8 mouse cellular contexts compared by ENCODE assay signal in the genomic region with DNA sequence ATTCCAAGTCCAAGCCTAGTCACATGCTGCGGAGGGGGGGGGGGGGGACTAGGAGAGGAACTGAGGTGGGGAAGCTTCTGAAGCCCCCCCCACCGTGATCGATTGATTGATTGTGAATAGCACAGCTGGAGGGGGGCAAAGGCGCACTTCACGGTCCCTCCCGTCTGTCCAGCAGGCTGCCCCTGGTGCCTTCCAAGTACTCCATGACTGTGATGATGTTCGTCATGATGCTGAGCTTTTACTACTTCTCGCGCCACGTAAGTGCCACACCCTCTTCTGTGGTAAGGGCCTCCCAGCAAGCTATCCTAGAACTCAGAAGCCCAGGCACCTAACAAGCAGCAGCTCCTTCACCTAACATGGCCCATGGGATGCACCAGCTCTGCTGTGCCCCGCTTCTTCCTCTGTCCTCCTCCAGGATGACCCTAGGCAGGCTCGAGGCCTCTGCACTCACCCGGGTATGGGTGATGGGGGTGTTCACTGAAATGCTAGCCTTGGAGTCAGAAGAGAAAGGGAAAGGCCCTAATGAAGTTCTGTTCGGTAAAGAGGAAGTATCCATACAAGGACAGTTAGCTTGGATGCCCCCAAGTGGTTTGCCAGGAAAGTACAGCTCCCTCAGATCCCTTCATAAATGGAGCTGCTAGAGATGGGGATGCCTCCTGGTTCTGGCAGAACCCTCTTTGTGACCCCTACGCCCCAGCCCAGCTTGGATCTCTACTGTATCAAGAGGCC. TPM values are rescaled to one million over a fixed set of nuclear protein-coding genes. Genes with fewer than 3 reads are reported as not detected.
DNase-seq lines count a peak whose midpoint lies in the region; ATAC-seq and TF ChIP-seq lines count a peak whose summit lies in the region.

No protein-coding gene starts in this region.

- no peaks in the 10 kb centered on the region for H3K4me1 ChIP-seq in kidney, adult 2 months (ENCODE audit: control insufficient read depth, insufficient read depth, low read length)
- H3K4me1 ChIP-seq in kidney, embryonic 15.5 days: peaks cover 6% of the 10 kb centered on the region; the same call in 1 of the 2 replicates
- no peaks in the 10 kb centered on the region for H3K4me1 ChIP-seq in cortical plate, adult 2 months (ENCODE audit: control insufficient read depth, insufficient read depth, low read length)

- H3K27ac ChIP-seq in kidney, adult 2 months (ENCODE audit: insufficient read depth, low read depth, low read length): no peak overlapping the region
- no peak overlapping the region for H3K27ac ChIP-seq in kidney, embryonic 15.5 days
- no peak overlapping the region for H3K27ac ChIP-seq in cortical plate, adult 2 months (ENCODE audit: insufficient read depth, low read length)

- 81% methylated on average over 15 of the region's 15 CpGs for WGBS in kidney, adult 2 months
- WGBS in kidney, embryonic 15.5 days: 79% methylated on average over 15 of the region's 15 CpGs

- no peaks in the 10 kb centered on the region for H3K27me3 ChIP-seq in kidney, adult 2 months (replicated peaks; ENCODE audit: control insufficient read depth, insufficient read depth, low read length)
- no peaks in the 10 kb centered on the region for H3K27me3 ChIP-seq in kidney, embryonic 15.5 days

- no peak overlapping the region for H3K4me3 ChIP-seq in kidney, adult 2 months (ENCODE audit: insufficient read depth, low read depth, low read length)
- no peak overlapping the region for H3K4me3 ChIP-seq in kidney, embryonic 15.5 days (replicated peaks)
- no peak overlapping the region for H3K4me3 ChIP-seq in cortical plate, adult 2 months (ENCODE audit: insufficient read depth, low read length)

- no peak for TF ChIP-seq POLR2A in kidney, adult 2 months (IDR thresholded peaks at IDR 0.05; ENCODE audit: low read depth, low read length)
- no peak for TF ChIP-seq POLR2A in cortical plate, adult 2 months (IDR thresholded peaks at IDR 0.05; ENCODE audit: extremely low read depth, insufficient read depth, low read length)

- intact Hi-C loops in left cerebral cortex, postnatal 10 days (cut with DNase I): loop anchor here (5.0 to 10.0 kb wide), 2 partner anchors 101 to 284 kb away; no protein-coding TSS in a partner anchor

- no peak for ATAC-seq in kidney, embryonic 15.5 days (replicated peaks; ENCODE audit: low FRiP score)
- peak; percentile 70 to 77 for ATAC-seq in hematopoietic stem cell, adult 5-6 weeks (replicated peaks in 1 of 2; ENCODE audit: insufficient read depth in 1 of 2, low FRiP score in 2 of 2, low TSS enrichment in 1 of 2, low read depth in 1 of 2, poor library complexity in 2 of 2, severe bottlenecking in 2 of 2)
- peak; percentile 77 for ATAC-seq in monocyte, adult 5-6 weeks (replicated peaks; ENCODE audit: insufficient number of reproducible peaks, low FRiP score, low TSS enrichment, poor library complexity, severe bottlenecking)

- H3K36me3 ChIP-seq in kidney, adult 2 months (ENCODE audit: control insufficient read depth, insufficient read depth, low read length): no peaks in the 10 kb centered on the region
- H3K36me3 ChIP-seq in kidney, embryonic 15.5 days: peaks cover 87% of the 10 kb centered on the region

- TF ChIP-seq CTCF in kidney, adult 2 months (conservative IDR thresholded peaks at IDR 0.05; ENCODE audit: insufficient read depth, insufficient read length, low read depth, low read length): peak; percentile 44
- TF ChIP-seq CTCF in cortical plate, adult 2 months (IDR thresholded peaks at IDR 0.05; ENCODE audit: extremely low read depth, insufficient read depth, low read length): peak; percentile 73

- H3K9me3 ChIP-seq in kidney, embryonic 15.5 days (replicated peaks): no peaks in the 10 kb centered on the region

- no peak overlapping the region for H3K4me2 ChIP-seq in kidney, embryonic 15.5 days

- no peak overlapping the region for H3K9ac ChIP-seq in kidney, embryonic 15.5 days

- peak; percentile 54 for DNase-seq in kidney, adult 2 months
- peak; percentile 25 for DNase-seq in Muller cell, postnatal 12 days (ENCODE audit: inconsistent ontology term)
- DNase-seq in left cerebral cortex, postnatal 10 days (ENCODE audit: extremely low spot score in 1 of 2, low spot score in 2 of 2): peak; percentile 59 to 73
- DNase-seq in urinary bladder, adult 2 months (ENCODE audit: low spot score): peak; percentile 20

RNA-seq across cellular contexts. Expression of gene Ptrhd1, which starts 25.3 kb away (rescaled TPM):
- polyA plus RNA-seq in kidney, adult 2 months (2012; rRNA removed): 4.2 and 4.6 TPM in 2 replicates
- polyA plus RNA-seq in kidney, embryonic 15.5 days (2015; fragmentation: Nextera tagmentation; extraction: Ambion mirVana): 7.2 and 7.5 TPM in 2 replicates
- 6.4 and 7.3 TPM in 2 replicates for polyA plus RNA-seq in cortical plate, adult 2 months (2012; rRNA removed)
- 3.4 and 5.1 TPM in 2 replicates for total RNA-seq in hematopoietic stem cell, adult 5-6 weeks (2017)
- total RNA-seq in left cerebral cortex, postnatal 10 days (2021): 1 to 10 TPM; 8.7 to 9.8 TPM
- 1.6 to 2.2 TPM (median 2.1 TPM) in 3 replicates for total RNA-seq in monocyte, adult 5-6 weeks (2017)
- polyA plus RNA-seq in urinary bladder, adult 2 months (2012; rRNA removed): 3.1 and 3.5 TPM in 2 replicates

RNA-seq across cellular contexts. Expression of gene Cenpo, which starts 25.5 kb away (rescaled TPM):
- 6.1 and 6.4 TPM in 2 replicates for polyA plus RNA-seq in kidney, adult 2 months (2012; rRNA removed)
- 13.1 and 14.8 TPM in 2 replicates for polyA plus RNA-seq in kidney, embryonic 15.5 days (2015; fragmentation: Nextera tagmentation; extraction: Ambion mirVana)
- polyA plus RNA-seq in cortical plate, adult 2 months (2012; rRNA removed): 6.5 and 7.7 TPM in 2 replicates
- 36.5 and 38.2 TPM in 2 replicates for total RNA-seq in hematopoietic stem cell, adult 5-6 weeks (2017)
- total RNA-seq in left cerebral cortex, postnatal 10 days (2021): 1 to 10 TPM; 5.1 to 6.3 TPM
- 16.6 to 38.3 TPM (median 31.8 TPM) in 3 replicates for total RNA-seq in monocyte, adult 5-6 weeks (2017)
- polyA plus RNA-seq in urinary bladder, adult 2 months (2012; rRNA removed): 10.5 and 12.9 TPM in 2 replicates
